Mouse (Mus musculus): Measurements from ENCODE around the gene Fam219a. TPM values are rescaled to one million over a fixed set of nuclear protein-coding genes. Genes with fewer than 3 reads are reported as not detected.

Fam219a gene
- total and polyA plus RNA-seq, 2 experiments from 2014 or later = 2.3 to 4.0 TPM

DNA sequence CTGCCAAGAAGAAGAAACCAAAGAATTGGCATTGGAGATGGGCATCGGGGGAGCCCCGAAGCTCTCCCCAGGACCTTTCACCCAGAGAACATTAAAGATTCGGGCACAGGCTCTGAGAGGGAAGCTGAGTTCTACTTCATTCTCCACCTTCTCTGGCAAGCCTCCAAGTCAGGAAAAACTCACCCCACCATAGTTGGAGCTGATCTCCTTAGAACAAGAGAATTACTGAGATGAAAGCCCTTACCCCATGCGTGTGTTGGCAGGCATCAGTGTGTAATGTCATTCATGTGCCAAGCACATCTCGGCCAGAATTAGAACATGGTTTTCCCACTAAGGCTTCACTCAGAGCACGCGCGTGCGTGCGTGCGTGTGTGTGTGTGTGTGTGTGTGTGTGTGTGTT is 73.5 kb downstream of the Fam219a start:
- no peak for TF ChIP-seq CTCF (IDR thresholded peaks at IDR 0.05; ENCODE audit: low read depth)
- TF ChIP-seq EP300 (IDR thresholded peaks at IDR 0.05; ENCODE audit: low read depth) = no peak
- 61% methylated on average over 11 of the region's 11 CpGs for WGBS
- H3K4me3 ChIP-seq (ENCODE audit: low read depth, low read length) = no peak overlapping the region
- H3K27ac ChIP-seq (ENCODE audit: low read depth) = no peak overlapping the region
- H3K9me3 ChIP-seq (replicated peaks; ENCODE audit: control insufficient read depth, low read length) = no peaks in the 10 kb centered on the region
- no peak overlapping the region for H3K9ac ChIP-seq (replicated peaks; ENCODE audit: low read depth, low read length)
- peaks cover 7% of the 10 kb centered on the region; the same call in 1 of the 2 replicates for H3K4me1 ChIP-seq (ENCODE audit: control insufficient read depth, insufficient read depth)
- H3K36me3 ChIP-seq (replicated peaks; ENCODE audit: control insufficient read depth, insufficient read depth, low read length) = no peaks in the 10 kb centered on the region
- H3K4me2 ChIP-seq (ENCODE audit: low read depth, low read length) = no peak overlapping the region
- ATAC-seq (ENCODE audit: insufficient read depth, low read depth) (peak; percentile 43), DNase-seq (ENCODE audit: low spot score) (peak; percentile 36)
- peaks cover 46% of the 10 kb centered on the region for H3K27me3 ChIP-seq (ENCODE audit: control insufficient read depth, insufficient read depth, low read length)

DNA sequence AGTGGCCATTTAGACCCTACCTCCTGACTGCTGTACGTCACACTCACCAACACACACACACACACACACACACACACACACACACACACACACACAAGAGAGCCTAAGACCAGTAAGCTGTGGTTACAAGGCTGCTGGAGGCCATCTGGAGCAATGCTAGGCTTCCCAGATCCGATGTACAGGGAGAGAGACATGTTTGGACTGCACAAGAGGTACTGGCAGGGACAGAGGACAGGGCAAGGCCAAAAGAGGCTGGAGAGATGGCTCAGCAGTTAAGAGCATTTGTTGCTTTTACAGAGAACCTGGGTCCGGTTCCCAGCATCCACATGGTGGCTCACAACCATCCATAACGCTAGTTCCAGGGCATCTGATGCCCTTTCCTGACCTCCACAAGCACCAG is 74.3 kb downstream of the Fam219a start:
- Histone ChIP-seq H3K27ac (ENCODE audit: low read depth) (no peak overlapping the region), H3K27me3 (ENCODE audit: control insufficient read depth, insufficient read depth, low read length) (peaks cover 38% of the 10 kb centered on the region), H3K4me2 (ENCODE audit: low read depth, low read length) (no peak overlapping the region), H3K36me3 (replicated peaks; ENCODE audit: control insufficient read depth, insufficient read depth, low read length) (no peaks in the 10 kb centered on the region), H3K9me3 (replicated peaks; ENCODE audit: control insufficient read depth, low read length) (no peaks in the 10 kb centered on the region), H3K4me3 (ENCODE audit: low read depth, low read length) (no peak overlapping the region), H3K4me1 (ENCODE audit: control insufficient read depth, insufficient read depth) (peaks cover 7% of the 10 kb centered on the region; the same call in 1 of the 2 replicates), H3K9ac (replicated peaks; ENCODE audit: low read depth, low read length) (no peak overlapping the region)
- no peak for ATAC-seq (ENCODE audit: insufficient read depth, low read depth)
- 78% methylated on average over 4 of the region's 4 CpGs for WGBS
- TF ChIP-seq EP300 (IDR thresholded peaks at IDR 0.05; ENCODE audit: low read depth) = no peak
- TF ChIP-seq CTCF (IDR thresholded peaks at IDR 0.05; ENCODE audit: low read depth) = no peak
- DNase-seq (ENCODE audit: low spot score) = no peak

DNA sequence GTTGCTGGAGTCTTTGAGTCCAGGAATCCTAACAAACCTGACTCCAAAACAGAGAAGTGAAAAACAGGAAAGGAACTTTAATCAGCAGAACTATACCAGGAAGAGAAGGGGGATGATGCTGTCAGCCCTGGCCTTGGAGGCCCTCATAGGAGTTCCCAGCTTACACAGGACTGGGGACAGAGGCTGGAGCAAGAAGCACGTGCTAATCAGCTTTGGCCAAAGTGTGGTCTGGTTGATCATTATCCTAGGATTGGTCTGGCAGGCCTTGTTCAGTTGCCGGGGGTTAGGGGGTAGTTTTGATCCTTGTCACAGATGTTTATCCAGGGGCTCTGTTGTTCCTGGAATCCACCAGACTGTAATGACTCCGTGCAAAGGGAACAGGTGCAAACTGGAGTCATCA is 75.0 kb downstream of the Fam219a start:
- no peak overlapping the region for H3K27ac ChIP-seq (ENCODE audit: low read depth)
- TF ChIP-seq EP300 (IDR thresholded peaks at IDR 0.05; ENCODE audit: low read depth) (no peak), CTCF (IDR thresholded peaks at IDR 0.05; ENCODE audit: low read depth) (no peak)
- no peak for DNase-seq (ENCODE audit: low spot score)
- no peak overlapping the region for H3K4me2 ChIP-seq (ENCODE audit: low read depth, low read length)
- H3K36me3 ChIP-seq (replicated peaks; ENCODE audit: control insufficient read depth, insufficient read depth, low read length) = no peaks in the 10 kb centered on the region
- H3K27me3 ChIP-seq (ENCODE audit: control insufficient read depth, insufficient read depth, low read length) = peaks cover 31% of the 10 kb centered on the region
- no peak overlapping the region for H3K9ac ChIP-seq (replicated peaks; ENCODE audit: low read depth, low read length)
- peaks cover 7% of the 10 kb centered on the region; the same call in 1 of the 2 replicates for H3K4me1 ChIP-seq (ENCODE audit: control insufficient read depth, insufficient read depth)
- 47% methylated on average over 3 of the region's 3 CpGs for WGBS
- H3K9me3 ChIP-seq (replicated peaks; ENCODE audit: control insufficient read depth, low read length) = no peaks in the 10 kb centered on the region
- no peak for ATAC-seq (ENCODE audit: insufficient read depth, low read depth)
- H3K4me3 ChIP-seq (ENCODE audit: low read depth, low read length) = no peak overlapping the region

DNA sequence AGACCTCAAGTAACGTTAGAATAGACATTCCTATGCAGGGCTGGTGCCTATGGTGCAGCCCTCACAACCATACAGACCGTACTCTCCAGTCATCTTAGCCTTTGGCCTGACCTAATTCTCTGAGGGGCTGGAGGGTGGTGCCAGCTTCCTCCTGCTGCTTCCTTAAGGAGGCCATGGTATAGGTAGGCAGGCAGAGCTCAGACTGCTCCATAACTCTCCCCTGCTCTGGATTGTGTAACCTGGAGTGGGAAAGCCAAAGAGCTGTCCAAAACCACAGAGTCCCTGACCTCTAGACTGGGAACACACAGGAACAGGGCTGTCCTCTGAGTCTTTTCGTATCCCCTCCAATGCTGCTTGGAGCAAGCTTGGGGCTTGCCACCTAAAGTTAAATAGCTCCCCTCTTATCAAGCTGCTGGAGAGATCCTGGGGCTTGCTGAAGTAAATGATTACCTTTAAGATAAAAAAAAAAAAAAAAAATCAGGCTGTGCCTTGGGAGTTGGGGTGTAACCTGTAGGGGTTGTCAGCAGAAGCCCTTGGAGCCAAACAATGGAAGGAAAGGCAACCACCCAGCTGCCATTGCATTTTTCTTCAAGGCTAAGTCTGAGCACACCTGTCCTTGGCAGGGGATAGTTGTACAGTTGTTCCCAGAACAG is 75.7 kb downstream of the Fam219a start:
- peaks cover 7% of the 10 kb centered on the region; the same call in 1 of the 2 replicates for H3K4me1 ChIP-seq (ENCODE audit: control insufficient read depth, insufficient read depth)
- no peak overlapping the region for H3K4me2 ChIP-seq (ENCODE audit: low read depth, low read length)
- no peaks in the 10 kb centered on the region for H3K9me3 ChIP-seq (replicated peaks; ENCODE audit: control insufficient read depth, low read length)
- no peak overlapping the region for H3K27ac ChIP-seq (ENCODE audit: low read depth)
- 80% methylated on average over 3 of the region's 3 CpGs for WGBS
- no peak overlapping the region for H3K4me3 ChIP-seq (ENCODE audit: low read depth, low read length)
- DNase-seq (ENCODE audit: low spot score) = no peak
- peaks cover 23% of the 10 kb centered on the region for H3K27me3 ChIP-seq (ENCODE audit: control insufficient read depth, insufficient read depth, low read length)
- no peak for ATAC-seq (ENCODE audit: insufficient read depth, low read depth)
- TF ChIP-seq CTCF (IDR thresholded peaks at IDR 0.05; ENCODE audit: low read depth) (no peak), EP300 (IDR thresholded peaks at IDR 0.05; ENCODE audit: low read depth) (no peak)
- no peaks in the 10 kb centered on the region for H3K36me3 ChIP-seq (replicated peaks; ENCODE audit: control insufficient read depth, insufficient read depth, low read length)
- no peak overlapping the region for H3K9ac ChIP-seq (replicated peaks; ENCODE audit: low read depth, low read length)

DNA sequence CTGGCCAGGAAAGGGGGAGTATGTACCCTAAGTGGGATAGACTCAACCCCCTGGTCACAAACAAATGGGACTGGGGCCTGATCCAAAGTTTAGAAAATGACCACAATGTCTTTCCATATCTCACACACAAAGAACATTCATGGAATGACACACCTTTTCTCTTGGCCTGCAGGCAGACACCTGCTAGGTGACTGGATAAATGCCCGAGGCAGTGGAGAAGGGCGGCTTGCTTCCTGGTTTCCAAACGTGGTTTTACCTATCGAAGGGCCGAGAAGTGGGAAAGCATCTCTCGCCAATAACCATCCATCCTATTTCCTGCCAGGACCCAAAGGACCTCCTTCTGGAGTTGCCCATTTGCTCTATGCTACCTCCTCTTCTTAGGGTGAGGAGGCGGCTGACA is 76.4 kb downstream of the Fam219a start:
- 80% methylated on average over 7 of the region's 7 CpGs for WGBS
- Histone ChIP-seq H3K4me3 (ENCODE audit: low read depth, low read length) (no peak overlapping the region), H3K9ac (replicated peaks; ENCODE audit: low read depth, low read length) (no peak overlapping the region), H3K27me3 (ENCODE audit: control insufficient read depth, insufficient read depth, low read length) (peaks cover 17% of the 10 kb centered on the region), H3K36me3 (replicated peaks; ENCODE audit: control insufficient read depth, insufficient read depth, low read length) (no peaks in the 10 kb centered on the region), H3K9me3 (replicated peaks; ENCODE audit: control insufficient read depth, low read length) (no peaks in the 10 kb centered on the region), H3K4me2 (ENCODE audit: low read depth, low read length) (no peak overlapping the region), H3K27ac (ENCODE audit: low read depth) (no peak overlapping the region), H3K4me1 (ENCODE audit: control insufficient read depth, insufficient read depth) (peaks cover 5% of the 10 kb centered on the region; the same call in 1 of the 2 replicates)
- ATAC-seq (ENCODE audit: insufficient read depth, low read depth) (no peak), DNase-seq (ENCODE audit: low spot score) (no peak)
- TF ChIP-seq EP300 (IDR thresholded peaks at IDR 0.05; ENCODE audit: low read depth) = no peak
- no peak for TF ChIP-seq CTCF (IDR thresholded peaks at IDR 0.05; ENCODE audit: low read depth)

All from heart, postnatal 0 days (tissue).